Mouse (Mus musculus) heart, embryonic 13.5 days (tissue): ENCODE measurements at regions not wholly inside any gene's neighbourhood (a gene's known extent, or its start where the extent isn't known, plus 50 kb on each side); places are given as distances from the start of the nearest gene placed in this dataset.
A peak's percentile ranks its signal among the peaks of the same experiment; 100 is the strongest.

Experiments
- ATAC-seq: fragments of 200-750 bp; cut with Nextera tagmentation; 2 replicates; pipeline ENCODE4 v1.8.0; 2017; ENCODE audit warnings: moderate TSS enrichment; ENCODE audit not compliant: insufficient number of reproducible peaks, low FRiP score, low TSS enrichment; ENCODE audit errors: extremely low read depth
- H3K27ac ChIP-seq: fragments of 300-500 bp; sonication (generic); replicated peaks from 2 replicates; pipeline ENCODE4 v1.5.1; 2015; ENCODE audit warnings: moderate library complexity, mild to moderate bottlenecking, inconsistent platforms
- H3K27me3 ChIP-seq: fragments of 300-500 bp; sonication (generic); replicated peaks from 2 replicates; pipeline ENCODE4 v1.6.1; 2015; ENCODE audit warnings: mild to moderate bottlenecking, inconsistent platforms
- H3K36me3 ChIP-seq: fragments of 300-500 bp; sonication (generic); 2 replicates; pipeline ENCODE4 v1.6.1; 2015; ENCODE audit warnings: mild to moderate bottlenecking, inconsistent platforms
- H3K4me1 ChIP-seq: fragments of 300-500 bp; sonication (generic); 2 replicates; pipeline ENCODE4 v1.6.1; 2015; ENCODE audit warnings: inconsistent platforms
- H3K4me2 ChIP-seq: fragments of 300-500 bp; sonication (generic); 2 replicates; pipeline ENCODE4 v1.6.1; 2015; ENCODE audit warnings: inconsistent platforms, mild to moderate bottlenecking, moderate library complexity
- H3K4me3 ChIP-seq: fragments of 300-500 bp; sonication (generic); 2 replicates; pipeline ENCODE4 v1.5.1; 2015; ENCODE audit warnings: moderate library complexity, mild to moderate bottlenecking, inconsistent platforms
- H3K9ac ChIP-seq: fragments of 300-500 bp; sonication (generic); 2 replicates; pipeline ENCODE4 v1.6.1; 2015; ENCODE audit warnings: inconsistent platforms, mild to moderate bottlenecking, moderate library complexity
- H3K9me3 ChIP-seq: fragments of 300-500 bp; sonication (generic); 2 replicates; pipeline ENCODE4 v1.6.1; 2016; ENCODE audit warnings: inconsistent platforms
- WGBS: fragments of 180-500 bp; shearing (Covaris S2); methylation state at CpG from one replicate; pipeline ENCODE4 v1.1.7; 2015; ENCODE audit warnings: mixed read lengths; 5-methylcytosine and 5-hydroxymethylcytosine counted together

DNA sequence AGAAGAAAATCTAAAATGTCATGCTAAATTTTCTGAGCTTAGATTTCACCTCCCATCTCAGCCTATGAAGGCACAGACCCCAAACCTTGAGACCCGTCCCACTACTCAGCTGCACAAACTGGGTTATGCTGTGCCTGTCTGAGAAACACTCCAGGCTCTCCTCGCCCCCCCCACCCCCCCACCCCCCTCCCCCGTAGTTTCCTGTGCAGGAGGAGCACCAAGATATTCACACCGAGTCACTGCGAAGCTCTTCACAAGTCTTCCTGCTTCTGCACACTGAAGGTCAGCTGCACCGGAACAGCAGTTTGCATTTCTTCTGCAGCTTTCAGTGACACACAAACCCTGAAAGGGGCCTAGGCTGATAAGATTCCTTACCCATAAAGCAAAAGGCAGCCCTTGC lies 163.9 kb upstream of the Tll1 start:
- 0 out of 2 replicates have a peak, but pooled peaks have one; percentile 14 for ATAC-seq

DNA sequence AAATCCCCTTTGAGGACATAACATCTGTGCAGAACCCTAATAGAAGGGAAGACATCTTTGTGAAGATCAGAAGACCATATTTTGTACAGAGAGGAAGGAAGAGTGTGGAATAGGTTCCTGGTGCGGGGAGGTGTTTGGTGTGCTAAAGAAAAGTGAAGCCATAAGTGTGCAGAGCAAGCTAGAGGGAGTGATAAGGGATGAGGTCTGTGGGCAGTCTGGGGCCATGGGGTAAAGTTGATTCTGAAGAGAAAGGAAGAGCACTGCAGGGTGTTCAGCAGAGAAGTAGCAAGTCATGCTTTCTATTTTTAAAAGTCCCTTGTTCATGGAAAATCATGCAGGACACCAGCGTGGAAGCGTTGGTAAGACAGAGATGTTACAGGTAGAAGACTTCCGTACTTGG lies 161.8 kb upstream of the Tll1 start:
- no peak for ATAC-seq
- Histone ChIP-seq H3K4me1 (peaks cover 15% of the 10 kb centered on the region), H3K27me3 (no peaks in the 10 kb centered on the region), H3K9me3 (no peaks in the 10 kb centered on the region), H3K4me2 (no peak overlapping the region), H3K36me3 (no peaks in the 10 kb centered on the region), H3K9ac (no peak overlapping the region), H3K4me3 (no peak overlapping the region), H3K27ac (no peak overlapping the region)
- WGBS, result 70% methylated on average over 4 of the region's 4 CpGs

More for the DNA sequence above, 163.9 kb upstream of the Tll1 start:
- WGBS, result 4% methylated on average over 6 of the region's 6 CpGs
- H3K27me3 ChIP-seq, result no peaks in the 10 kb centered on the region
- peak overlapping the region; percentile 33 for H3K27ac ChIP-seq
- peaks cover 15% of the 10 kb centered on the region for H3K4me1 ChIP-seq
- H3K36me3 ChIP-seq, result no peaks in the 10 kb centered on the region
- H3K4me3 ChIP-seq, result no peak overlapping the region
- H3K4me2 ChIP-seq, result peak overlapping the region; percentile 50
- H3K9ac ChIP-seq, result no peak overlapping the region
- H3K9me3 ChIP-seq, result no peaks in the 10 kb centered on the region

GRCm38 (mm10) chr8:64366974-64367266 lies 160.8 kb upstream of the Tll1 start:
- WGBS, result 77% methylated on average over 9 of the region's 9 CpGs
- ATAC-seq, result no peak
- H3K4me3 ChIP-seq, result no peak overlapping the region

GRCm38 (mm10) chr8:64366226-64366973 lies 160.3 kb upstream of the Tll1 start:
- no peak for ATAC-seq
- whole genome bisulfite sequencing, result 73% methylated on average over 11 of the region's 11 CpGs
- H3K9ac ChIP-seq, result no peak overlapping the region
- H3K27ac ChIP-seq, result no peak overlapping the region
- no peaks in the 10 kb centered on the region for H3K9me3 ChIP-seq
- peaks cover 15% of the 10 kb centered on the region for H3K4me1 ChIP-seq
- no peaks in the 10 kb centered on the region for H3K27me3 ChIP-seq
- no peak overlapping the region for H3K4me2 ChIP-seq
- H3K36me3 ChIP-seq, result no peaks in the 10 kb centered on the region
- no peak overlapping the region for H3K4me3 ChIP-seq

More at GRCm38 (mm10) chr8:64366974-64367266, 160.8 kb upstream of the Tll1 start:
- Histone ChIP-seq H3K27ac (no peak overlapping the region), H3K9ac (no peak overlapping the region), H3K9me3 (no peaks in the 10 kb centered on the region), H3K36me3 (no peaks in the 10 kb centered on the region), H3K4me1 (peaks cover 15% of the 10 kb centered on the region), H3K4me2 (no peak overlapping the region), H3K27me3 (no peaks in the 10 kb centered on the region)

GRCm38 (mm10) chr8:64357092-64357491 lies 151.0 kb upstream of the Tll1 start:
- H3K4me3 ChIP-seq, result no peak overlapping the region

GRCm38 (mm10) chr8:64348082-64348646 lies 142.1 kb upstream of the Tll1 start:
- no peak overlapping the region for H3K4me2 ChIP-seq
- peak overlapping the region; percentile 53 for H3K27ac ChIP-seq
- H3K9me3 ChIP-seq, result no peaks in the 10 kb centered on the region
- no peak for ATAC-seq
- no peaks in the 10 kb centered on the region for H3K36me3 ChIP-seq
- WGBS, result 59% methylated on average over 3 of the region's 3 CpGs
- H3K4me1 ChIP-seq, result peaks cover 34% of the 10 kb centered on the region
- no peak overlapping the region for H3K4me3 ChIP-seq
- no peak overlapping the region for H3K9ac ChIP-seq
- H3K27me3 ChIP-seq, result no peaks in the 10 kb centered on the region

More at GRCm38 (mm10) chr8:64357092-64357491, 151.0 kb upstream of the Tll1 start:
- Histone ChIP-seq H3K27ac (no peak overlapping the region), H3K9me3 (no peaks in the 10 kb centered on the region), H3K36me3 (no peaks in the 10 kb centered on the region), H3K27me3 (no peaks in the 10 kb centered on the region), H3K9ac (no peak overlapping the region), H3K4me1 (0 out of 2 replicates have a peak, but pooled peaks cover 4% of the 10 kb centered on the region), H3K4me2 (no peak overlapping the region)
- ATAC-seq, result no peak
- WGBS, result 82% methylated on average over 5 of the region's 5 CpGs

DNA sequence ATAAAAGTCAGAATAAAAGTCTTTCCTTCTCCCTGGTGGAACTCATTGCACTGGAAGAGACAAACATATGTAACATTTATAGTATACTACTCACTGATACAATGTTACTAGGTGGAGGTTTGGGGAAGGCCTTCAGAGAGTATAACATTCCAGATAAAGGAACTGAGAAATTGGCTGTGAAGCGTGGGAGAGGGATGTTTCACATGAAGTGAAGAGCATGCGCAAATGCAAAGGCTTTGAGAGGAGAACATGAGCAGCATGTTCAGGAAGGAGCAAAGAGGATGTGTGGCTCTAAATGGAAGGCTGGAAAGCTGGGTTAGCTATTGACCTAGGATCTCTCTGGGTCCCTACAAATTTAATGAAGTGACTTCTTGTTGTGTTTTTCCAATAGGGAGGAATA lies 141.4 kb upstream of the Tll1 start:
- WGBS, result 72% methylated on average over 2 of the region's 2 CpGs
- no peak overlapping the region for H3K4me3 ChIP-seq
- H3K36me3 ChIP-seq, result no peaks in the 10 kb centered on the region
- peaks cover 34% of the 10 kb centered on the region for H3K4me1 ChIP-seq
- peak overlapping the region; percentile 53 for H3K27ac ChIP-seq
- no peak overlapping the region for H3K9ac ChIP-seq
- no peak overlapping the region for H3K4me2 ChIP-seq
- no peaks in the 10 kb centered on the region for H3K9me3 ChIP-seq
- no peaks in the 10 kb centered on the region for H3K27me3 ChIP-seq
- ATAC-seq, result no peak

DNA sequence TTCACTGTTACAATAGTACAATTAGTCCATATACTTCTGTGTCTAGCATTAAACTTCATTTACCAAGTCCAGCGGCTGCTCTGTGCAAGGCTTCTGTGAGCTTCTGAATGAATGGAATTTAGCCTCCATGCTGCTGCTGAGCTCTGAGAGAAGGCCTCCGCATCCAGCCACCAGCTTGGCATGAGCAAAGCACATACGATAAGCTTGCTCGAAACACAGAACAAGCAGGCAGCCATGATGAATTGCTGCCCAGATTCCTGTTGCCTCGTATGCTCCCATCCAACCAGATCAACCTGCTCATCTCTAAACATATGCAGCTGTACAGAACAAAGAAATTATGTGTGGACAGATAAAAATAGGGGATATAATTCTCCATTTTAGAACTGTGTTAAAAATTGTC lies 140.4 kb upstream of the Tll1 start:
- no peak overlapping the region for H3K27ac ChIP-seq
- H3K27me3 ChIP-seq, result no peaks in the 10 kb centered on the region
- peaks cover 34% of the 10 kb centered on the region for H3K4me1 ChIP-seq
- no peaks in the 10 kb centered on the region for H3K36me3 ChIP-seq
- no peak overlapping the region for H3K9ac ChIP-seq
- no peaks in the 10 kb centered on the region for H3K9me3 ChIP-seq
- WGBS, result 65% methylated on average over 5 of the region's 5 CpGs
- no peak overlapping the region for H3K4me3 ChIP-seq
- ATAC-seq, result no peak
- no peak overlapping the region for H3K4me2 ChIP-seq

GRCm38 (mm10) chr8:64344933-64345332 lies 138.9 kb upstream of the Tll1 start:
- Histone ChIP-seq H3K9ac (no peak overlapping the region), H3K36me3 (no peaks in the 10 kb centered on the region), H3K27ac (no peak overlapping the region), H3K4me1 (peaks cover 34% of the 10 kb centered on the region), H3K4me2 (no peak overlapping the region), H3K4me3 (no peak overlapping the region), H3K9me3 (no peaks in the 10 kb centered on the region), H3K27me3 (no peaks in the 10 kb centered on the region)
- no peak for ATAC-seq
- 80% methylated on average over 1 of the region's 1 CpGs for WGBS

GRCm38 (mm10) chr8:64343600-64343999 lies 137.5 kb upstream of the Tll1 start:
- Histone ChIP-seq H3K4me1 (peaks cover 27% of the 10 kb centered on the region), H3K9ac (no peak overlapping the region), H3K36me3 (no peaks in the 10 kb centered on the region), H3K4me3 (no peak overlapping the region), H3K4me2 (no peak overlapping the region), H3K27me3 (no peaks in the 10 kb centered on the region), H3K9me3 (no peaks in the 10 kb centered on the region), H3K27ac (no peak overlapping the region)
- WGBS, result 80% methylated on average over 7 of the region's 7 CpGs
- ATAC-seq, result no peak

- ATAC-seq, result no peak
- Histone ChIP-seq H3K4me1 (peaks cover 15% of the 10 kb centered on the region), H3K9me3 (no peaks in the 10 kb centered on the region), H3K4me2 (no peak overlapping the region), H3K27ac (no peak overlapping the region), H3K27me3 (no peaks in the 10 kb centered on the region), H3K9ac (no peak overlapping the region), H3K4me3 (no peak overlapping the region), H3K36me3 (no peaks in the 10 kb centered on the region)
Observed at GRCm38 (mm10) chr8:64342397-64342796, 136.3 kb upstream of the Tll1 start.

DNA sequence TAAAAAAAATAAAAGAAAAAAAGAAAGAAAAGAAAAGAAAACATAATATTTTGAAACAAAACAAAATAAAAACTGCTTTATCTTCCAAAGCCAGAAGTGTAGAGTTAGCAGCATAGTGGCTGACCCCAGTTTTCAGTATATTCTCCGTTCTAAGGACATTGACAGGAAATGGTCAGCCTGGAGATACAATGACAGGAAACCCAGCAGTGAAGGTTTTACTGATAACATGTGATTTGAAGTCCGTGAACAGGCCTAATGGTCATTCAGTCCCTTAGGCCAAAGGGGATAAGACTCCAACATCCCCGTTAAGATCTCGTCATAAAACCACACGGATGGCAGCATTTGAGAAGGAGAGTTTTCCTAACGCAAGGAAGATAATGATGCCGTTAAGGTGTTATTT lies 131.3 kb upstream of the Tll1 start:
- WGBS, result 37% methylated on average over 7 of the region's 7 CpGs
- H3K27ac ChIP-seq, result no peak overlapping the region
- H3K9me3 ChIP-seq, result no peaks in the 10 kb centered on the region
- H3K27me3 ChIP-seq, result no peaks in the 10 kb centered on the region
- no peak overlapping the region for H3K4me2 ChIP-seq
- no peak overlapping the region for H3K9ac ChIP-seq
- H3K4me3 ChIP-seq, result no peak overlapping the region
- H3K4me1 ChIP-seq, result peaks cover 7% of the 10 kb centered on the region
- H3K36me3 ChIP-seq, result no peaks in the 10 kb centered on the region
- ATAC-seq, result no peak
